Mouse (Mus musculus) stomach, embryonic 14.5 days (tissue): ENCODE measurements around the gene 9130230L23Rik. TPM values are rescaled to one million over a fixed set of nuclear protein-coding genes. Genes with fewer than 3 reads are reported as not detected.
"Not testable (repeated sequence)": the region's sequence is repeated elsewhere in the genome, so short reads cannot be mapped to it uniquely, and the experiment has no call there.

Experiments
- ATAC-seq: fragments of 200-750 bp; cut with Nextera tagmentation; 2 replicates; pipeline ENCODE4 v1.8.0; 2017; ENCODE audit warnings: low read depth, moderate TSS enrichment; ENCODE audit not compliant: insufficient number of reproducible peaks, insufficient read depth, low FRiP score
- H3K27ac ChIP-seq: fragments of 300-500 bp; sonication (generic); 2 replicates; pipeline ENCODE4 v1.5.1; 2014; ENCODE audit warnings: mild to moderate bottlenecking, low read length, moderate library complexity, mixed read lengths
- H3K27me3 ChIP-seq: fragments of 300-500 bp; sonication (generic); 2 replicates; pipeline ENCODE4 v1.6.1; 2014; ENCODE audit warnings: low read length, control low read depth, mixed read lengths; ENCODE audit not compliant: control insufficient read depth, insufficient read depth
- H3K36me3 ChIP-seq: fragments of 300-500 bp; sonication (generic); 2 replicates; pipeline ENCODE4 v1.6.1; 2014; ENCODE audit warnings: mild to moderate bottlenecking, control low read depth, low read length, moderate library complexity, mixed read lengths; ENCODE audit not compliant: control insufficient read depth, insufficient read depth
- H3K4me1 ChIP-seq: fragments of 300-500 bp; sonication (generic); 2 replicates; pipeline ENCODE4 v1.6.1; 2014; ENCODE audit warnings: low read length, control low read depth, mixed read lengths; ENCODE audit not compliant: control insufficient read depth, insufficient read depth
- H3K4me2 ChIP-seq: fragments of 300-500 bp; sonication (generic); replicated peaks from 2 replicates; pipeline ENCODE4 v1.6.1; 2014; ENCODE audit warnings: low read depth, low read length, control low read depth
- H3K4me3 ChIP-seq: fragments of 300-500 bp; sonication (generic); 2 replicates; pipeline ENCODE4 v1.5.1; 2014; ENCODE audit warnings: low read depth, low read length, control low read depth
- H3K9ac ChIP-seq: fragments of 300-500 bp; sonication (generic); replicated peaks from 2 replicates; pipeline ENCODE4 v1.6.1; 2014; ENCODE audit warnings: low read depth, mild to moderate bottlenecking, control low read depth, low read length, moderate library complexity, mixed read lengths
- H3K9me3 ChIP-seq: fragments of 300-500 bp; sonication (generic); 2 replicates; pipeline ENCODE4 v1.6.1; 2016; ENCODE audit warnings: low read depth, low read length, control low read depth; ENCODE audit not compliant: control insufficient read depth
- WGBS: fragments of 180-500 bp; shearing (Covaris S2); extraction: QIAGEN DNeasy Blood & Tissue Kit; methylation state at CpG from one replicate; pipeline ENCODE4 v1.1.7; 2014; 5-methylcytosine and 5-hydroxymethylcytosine counted together
- polyA plus RNA-seq: library from polyadenylated mRNA; unstranded; fragments of >200 nt; fragmentation: Nextera tagmentation; extraction: Ambion mirVana; gene quantifications from 2 replicates; pipeline ENCODE4 v1.2.1, GENCODE M21; 2014

9130230L23Rik gene
- polyA plus RNA-seq, 1 experiment from 2014 or later = 3.0 TPM

DNA sequence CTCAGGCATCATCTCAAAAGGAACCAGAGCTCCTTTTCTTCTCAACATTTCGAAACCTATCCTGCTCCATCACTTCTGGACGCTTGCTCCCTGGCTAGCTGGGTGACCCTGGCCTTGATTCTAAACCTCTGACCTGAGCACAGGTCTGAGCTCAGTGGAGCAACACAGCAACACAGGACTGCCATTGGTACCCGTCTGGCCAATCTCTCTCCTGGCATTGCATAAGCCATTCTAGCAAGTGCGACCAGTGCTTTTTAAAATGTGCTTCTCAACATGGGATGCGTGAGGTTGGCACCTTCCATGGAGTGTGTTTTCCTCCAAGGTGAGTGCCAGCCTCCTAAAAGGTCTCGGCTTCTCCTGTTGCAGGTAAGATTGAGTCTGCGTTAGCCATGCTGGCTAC, 5.0 kb downstream of the 9130230L23Rik start:
- no peak overlapping the region for H3K4me3 ChIP-seq
- no peaks in the 10 kb centered on the region for H3K27me3 ChIP-seq
- no peak overlapping the region for H3K27ac ChIP-seq
- no peak overlapping the region for H3K4me2 ChIP-seq
- WGBS = 84% methylated on average over 7 of the region's 7 CpGs
- H3K9me3 ChIP-seq = no peaks in the 10 kb centered on the region
- no peak overlapping the region for H3K9ac ChIP-seq
- H3K4me1 ChIP-seq = 0 out of 2 replicates have a peak, but pooled peaks cover 3% of the 10 kb centered on the region
- no peaks in the 10 kb centered on the region for H3K36me3 ChIP-seq
- no peak for ATAC-seq

DNA sequence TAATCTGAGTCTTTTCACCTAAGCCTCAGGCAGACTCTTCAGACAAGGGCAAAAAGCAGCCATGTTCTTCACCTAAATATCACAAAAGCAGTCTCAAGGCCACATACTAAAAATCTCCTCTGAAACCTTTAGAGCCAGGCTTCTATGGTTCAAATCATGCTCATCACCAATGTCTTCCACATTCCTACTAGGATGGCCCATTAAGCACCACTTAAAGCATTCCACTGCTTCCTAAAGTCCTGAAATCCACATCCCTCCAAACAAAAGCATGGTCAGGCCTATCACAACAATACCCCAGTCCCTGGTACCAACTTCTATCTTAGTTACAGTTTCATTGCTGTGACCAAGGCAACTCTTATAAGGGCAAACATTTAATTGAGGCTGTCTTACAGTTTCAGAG, 6.3 kb downstream of the 9130230L23Rik start:
- no peak for ATAC-seq
- Histone ChIP-seq H3K4me2 (no peak overlapping the region), H3K36me3 (no peaks in the 10 kb centered on the region), H3K9me3 (no peaks in the 10 kb centered on the region), H3K27ac (no peak overlapping the region), H3K9ac (no peak overlapping the region), H3K4me1 (0 out of 2 replicates have a peak, but pooled peaks cover 3% of the 10 kb centered on the region), H3K4me3 (no peak overlapping the region), H3K27me3 (no peaks in the 10 kb centered on the region)

DNA sequence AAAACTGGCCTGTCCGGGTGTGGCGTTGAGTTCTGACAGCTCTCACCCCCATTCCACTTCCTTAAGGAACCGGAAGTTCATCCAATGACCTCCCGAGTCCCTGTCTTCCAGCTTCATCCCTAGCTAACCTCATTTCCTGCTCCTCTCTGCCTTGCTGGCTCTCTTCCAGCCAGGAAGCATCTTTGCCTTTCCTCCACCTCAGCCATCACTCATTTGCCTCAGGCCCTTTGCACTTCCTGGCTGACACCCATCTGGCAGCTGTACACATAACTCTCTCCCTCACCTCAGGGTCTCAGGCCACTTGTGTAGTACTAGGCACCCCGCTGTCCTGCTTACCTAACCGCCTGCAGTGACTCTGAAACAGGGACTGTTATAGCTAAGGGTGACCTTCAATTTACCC, 9.4 kb downstream of the 9130230L23Rik start:
- no peak for ATAC-seq
- H3K4me3 ChIP-seq = no peak overlapping the region
- no peak overlapping the region for H3K27ac ChIP-seq
- no peaks in the 10 kb centered on the region for H3K27me3 ChIP-seq
- 76% methylated on average over 6 of the region's 6 CpGs for WGBS
- no peak overlapping the region for H3K4me2 ChIP-seq
- H3K36me3 ChIP-seq = no peaks in the 10 kb centered on the region
- H3K4me1 ChIP-seq = no peaks in the 10 kb centered on the region
- H3K9ac ChIP-seq = no peak overlapping the region
- H3K9me3 ChIP-seq = no peaks in the 10 kb centered on the region

DNA sequence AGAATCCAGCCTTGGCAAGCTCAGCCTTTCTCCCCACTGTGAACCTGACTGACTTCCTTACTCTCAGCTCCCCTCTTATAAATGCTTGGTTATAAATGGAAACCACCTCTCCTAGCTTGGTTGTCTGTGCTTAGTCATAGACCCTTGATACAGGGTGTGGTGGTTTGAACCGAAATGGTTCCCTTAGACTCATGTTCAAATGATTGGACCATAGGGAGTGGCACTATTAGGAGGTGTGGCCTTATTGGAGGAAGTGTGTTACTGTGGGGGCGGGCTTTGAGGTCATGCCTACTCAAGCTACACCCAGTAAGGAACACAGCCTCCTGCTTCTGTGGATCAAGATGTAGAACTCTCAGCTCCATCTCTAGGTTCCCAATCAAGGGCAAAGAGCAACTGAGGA, 12.9 kb downstream of the 9130230L23Rik start:
- H3K9me3 ChIP-seq = no peaks in the 10 kb centered on the region
- no peak overlapping the region for H3K9ac ChIP-seq
- ATAC-seq = no peak
- H3K27me3 ChIP-seq = no peaks in the 10 kb centered on the region
- no peak overlapping the region for H3K4me2 ChIP-seq
- no peaks in the 10 kb centered on the region for H3K36me3 ChIP-seq
- H3K4me1 ChIP-seq = no peaks in the 10 kb centered on the region
- H3K4me3 ChIP-seq = no peak overlapping the region
- H3K27ac ChIP-seq = no peak overlapping the region
- WGBS = 80% methylated on average over 2 of the region's 2 CpGs

DNA sequence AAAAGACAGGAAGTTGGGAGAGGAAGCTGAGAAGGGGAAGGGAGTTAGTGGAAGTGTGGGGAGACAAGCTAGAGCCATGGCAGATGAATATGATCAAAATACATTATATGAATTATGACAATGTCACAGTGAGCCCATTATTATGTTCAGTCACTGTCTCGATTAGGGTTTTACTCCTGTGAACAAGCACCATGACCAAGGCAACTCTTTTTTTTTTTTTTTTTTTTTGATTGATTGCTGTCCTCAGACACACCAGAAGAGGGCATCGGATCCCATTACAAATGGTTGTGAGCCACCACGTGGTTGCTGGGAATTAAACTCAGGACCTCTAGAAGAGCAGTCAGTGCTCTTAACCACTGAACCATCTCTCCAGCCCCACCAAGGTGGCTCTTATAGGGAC, 17.1 kb downstream of the 9130230L23Rik start:
- not testable (repeated sequence) for H3K9ac ChIP-seq, H3K4me3 ChIP-seq, H3K36me3 ChIP-seq, H3K27me3 ChIP-seq, H3K27ac ChIP-seq, H3K4me1 ChIP-seq, H3K4me2 ChIP-seq, ATAC-seq, H3K9me3 ChIP-seq
- WGBS = 75% methylated on average over 3 of the region's 3 CpGs

DNA sequence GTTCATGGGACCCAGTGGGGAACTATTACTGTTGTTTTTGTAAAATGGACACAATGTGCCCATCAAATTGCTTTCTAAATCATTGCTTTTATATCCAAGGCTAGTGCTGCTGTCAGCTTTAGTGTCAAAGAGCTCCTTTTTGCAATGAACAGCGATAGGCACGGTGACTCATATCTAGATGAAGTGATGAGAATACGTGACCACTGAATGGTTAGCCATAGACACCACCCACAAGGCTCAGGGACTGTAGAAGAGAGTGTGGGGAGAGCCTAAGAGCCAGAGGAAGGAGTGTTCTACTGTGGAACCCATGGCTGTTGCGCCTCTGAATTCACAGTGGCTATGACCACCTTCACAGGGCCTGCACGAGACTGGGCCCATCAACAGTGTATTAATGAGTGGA, 17.7 kb downstream of the 9130230L23Rik start:
- no peaks in the 10 kb centered on the region for H3K4me1 ChIP-seq
- WGBS = 86% methylated on average over 5 of the region's 5 CpGs
- H3K9ac ChIP-seq = no peak overlapping the region
- H3K4me2 ChIP-seq = no peak overlapping the region
- H3K27ac ChIP-seq = no peak overlapping the region
- no peak overlapping the region for H3K4me3 ChIP-seq
- no peaks in the 10 kb centered on the region for H3K36me3 ChIP-seq
- ATAC-seq = no peak
- no peaks in the 10 kb centered on the region for H3K27me3 ChIP-seq
- no peaks in the 10 kb centered on the region for H3K9me3 ChIP-seq

DNA sequence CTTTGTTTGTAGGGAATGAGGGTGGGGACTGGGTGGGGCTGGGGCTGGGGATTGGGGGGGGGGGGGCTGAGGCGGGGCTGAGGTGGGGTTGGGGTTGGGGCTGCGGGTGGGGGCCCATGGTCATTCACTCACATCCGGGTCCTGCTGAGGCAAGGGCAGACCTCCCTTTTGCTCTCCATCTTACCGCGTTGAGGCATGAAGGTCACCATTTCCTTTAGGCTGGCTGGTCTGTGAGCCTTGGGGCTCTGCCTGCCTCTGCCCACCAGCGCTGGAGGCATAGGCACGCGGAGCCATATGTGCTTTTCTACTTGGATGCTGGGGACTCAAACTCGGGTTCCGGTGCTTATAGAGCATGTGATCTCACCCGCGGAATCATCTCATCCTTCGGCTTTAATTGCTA, 28.4 kb downstream of the 9130230L23Rik start:
- H3K27me3 ChIP-seq = no peaks in the 10 kb centered on the region
- no peaks in the 10 kb centered on the region for H3K9me3 ChIP-seq
- no peak overlapping the region for H3K9ac ChIP-seq
- ATAC-seq = no peak
- no peak overlapping the region for H3K4me3 ChIP-seq
- 91% methylated on average over 13 of the region's 13 CpGs for WGBS
- H3K4me1 ChIP-seq = no peaks in the 10 kb centered on the region
- H3K4me2 ChIP-seq = no peak overlapping the region
- no peak overlapping the region for H3K27ac ChIP-seq
- no peaks in the 10 kb centered on the region for H3K36me3 ChIP-seq

DNA sequence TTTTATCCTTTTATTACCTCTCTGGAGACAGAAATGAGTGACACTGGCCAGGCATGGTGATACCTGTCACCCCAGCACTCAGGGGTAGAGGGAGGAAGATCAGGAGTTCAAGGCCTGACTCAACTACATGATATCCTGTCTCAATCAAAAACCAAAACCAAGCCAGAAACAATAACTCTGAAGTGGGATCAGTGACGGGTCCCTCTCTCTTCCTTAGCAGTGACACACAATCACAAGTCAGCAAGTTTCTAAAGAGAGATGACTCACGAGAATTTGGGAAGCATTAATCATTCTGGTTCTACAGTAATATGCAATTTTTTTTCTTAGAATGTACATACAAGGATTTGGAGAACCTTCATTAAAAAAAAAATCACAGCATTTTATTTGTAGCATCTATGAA, 30.9 kb downstream of the 9130230L23Rik start:
- Histone ChIP-seq H3K4me2 (no peak overlapping the region), H3K27ac (no peak overlapping the region), H3K4me3 (no peak overlapping the region), H3K9ac (no peak overlapping the region), H3K36me3 (no peaks in the 10 kb centered on the region), H3K27me3 (no peaks in the 10 kb centered on the region), H3K4me1 (no peaks in the 10 kb centered on the region), H3K9me3 (no peaks in the 10 kb centered on the region)
- no peak for ATAC-seq
- 64% methylated on average over 2 of the region's 2 CpGs for WGBS

DNA sequence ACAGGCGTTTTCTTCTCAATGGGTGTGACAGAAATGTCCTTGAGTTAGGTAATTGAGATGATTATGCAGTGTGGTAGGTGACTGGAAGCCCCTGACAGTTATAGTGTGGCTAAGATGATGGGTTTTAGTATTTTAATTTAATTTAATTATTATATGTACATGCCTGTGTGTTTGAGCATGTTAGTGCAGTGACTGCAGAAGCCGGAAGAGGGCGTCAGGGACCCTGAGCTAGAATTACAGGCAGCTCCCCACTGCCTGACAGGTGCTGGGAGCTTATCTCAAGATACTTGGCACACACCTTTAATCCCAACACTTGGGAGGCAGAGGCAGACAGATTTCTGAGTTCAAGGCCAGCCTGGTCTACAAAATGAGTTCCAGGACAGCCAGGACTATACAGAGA, 36.1 kb downstream of the 9130230L23Rik start:
- Histone ChIP-seq H3K4me1 (no peaks in the 10 kb centered on the region), H3K36me3 (no peaks in the 10 kb centered on the region), H3K9me3 (no peaks in the 10 kb centered on the region), H3K9ac (no peak overlapping the region), H3K27me3 (no peaks in the 10 kb centered on the region), H3K27ac (no peak overlapping the region), H3K4me3 (no peak overlapping the region), H3K4me2 (no peak overlapping the region)
- WGBS = 90% methylated on average over 3 of the region's 3 CpGs
- no peak for ATAC-seq
